Mouse (Mus musculus) liver, embryonic 14.5 days (tissue): ENCODE measurements around the gene Sphk2.

Experiments
- CTCF ChIP-seq: IDR thresholded peaks from 2 replicates; pipeline ENCODE4 v1.5.1; 2016; ENCODE audit warnings: antibody characterized with exemption, low read depth, control low read depth
- EP300 ChIP-seq: IDR thresholded peaks from 2 replicates; pipeline ENCODE4 v1.6.1; 2016; ENCODE audit warnings: antibody characterized with exemption, low read depth

DNA sequence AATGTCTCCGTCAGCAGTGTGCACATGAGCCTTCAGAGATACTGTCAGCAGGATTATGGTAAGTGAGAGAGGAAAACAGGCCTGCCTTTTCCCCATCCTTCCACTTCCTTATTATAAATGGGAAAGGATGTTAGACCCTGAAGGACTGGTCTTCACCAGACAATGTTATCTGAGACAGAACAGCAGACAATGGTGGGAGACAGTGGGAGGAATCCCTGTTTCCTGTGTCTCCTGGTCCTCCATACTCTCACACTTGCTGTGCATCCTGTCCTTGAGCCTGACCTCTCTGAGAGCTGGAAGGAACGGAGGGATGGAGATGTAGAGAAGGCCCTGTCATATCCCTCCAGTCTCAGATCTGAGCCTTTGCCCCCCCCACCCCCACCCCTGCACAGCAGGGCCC, 25.4 kb downstream of the Sphk2 start:
- TF ChIP-seq CTCF (no peak), EP300 (no peak)
